Mouse (Mus musculus) G1E (cell line): ENCODE measurements around the gene Calu.

ENCODE experiments used
- CTCF ChIP-seq: IDR thresholded peaks from 2 replicates; pipeline ENCODE4 v1.5.1; 2012; ENCODE audit warnings: low read depth, low read length, inconsistent platforms, mixed read lengths
- GATA1 ChIP-seq: IDR thresholded peaks from 2 replicates; pipeline ENCODE4 v1.6.1; 2012; ENCODE audit warnings: borderline replicate concordance, low read length, inconsistent platforms, mixed read lengths
- GATA2 ChIP-seq: IDR thresholded peaks from 2 replicates; pipeline ENCODE4 v1.6.1; 2012; ENCODE audit warnings: low read depth, low read length, inconsistent platforms, borderline replicate concordance
- POLR2AphosphoS5 ChIP-seq: IDR thresholded peaks from 2 replicates; pipeline ENCODE4 v1.6.1; 2012; ENCODE audit warnings: low read depth, low read length, inconsistent platforms; ENCODE audit not compliant: insufficient replicate concordance
- TAL1 ChIP-seq: conservative IDR thresholded peaks from 2 replicates; pipeline ENCODE4 v1.6.1; 2012; ENCODE audit warnings: low read depth, low read length, inconsistent platforms, mixed read lengths

- TF ChIP-seq POLR2AphosphoS5 (no peak), CTCF (no peak), GATA1 (no peak), TAL1 (no peak), GATA2 (no peak)
Measured at GRCm38 (mm10) chr6:29317941-29318340, 29.9 kb upstream of the Calu start.
